Mouse (Mus musculus): Measurements from ENCODE around the gene Ak2. TPM values are rescaled to one million over a fixed set of nuclear protein-coding genes. Genes with fewer than 3 reads are reported as not detected.

Gene Ak2
- total RNA-seq, 2 experiments from 2014 or later: 26.1 to 29.1 TPM

DNA sequence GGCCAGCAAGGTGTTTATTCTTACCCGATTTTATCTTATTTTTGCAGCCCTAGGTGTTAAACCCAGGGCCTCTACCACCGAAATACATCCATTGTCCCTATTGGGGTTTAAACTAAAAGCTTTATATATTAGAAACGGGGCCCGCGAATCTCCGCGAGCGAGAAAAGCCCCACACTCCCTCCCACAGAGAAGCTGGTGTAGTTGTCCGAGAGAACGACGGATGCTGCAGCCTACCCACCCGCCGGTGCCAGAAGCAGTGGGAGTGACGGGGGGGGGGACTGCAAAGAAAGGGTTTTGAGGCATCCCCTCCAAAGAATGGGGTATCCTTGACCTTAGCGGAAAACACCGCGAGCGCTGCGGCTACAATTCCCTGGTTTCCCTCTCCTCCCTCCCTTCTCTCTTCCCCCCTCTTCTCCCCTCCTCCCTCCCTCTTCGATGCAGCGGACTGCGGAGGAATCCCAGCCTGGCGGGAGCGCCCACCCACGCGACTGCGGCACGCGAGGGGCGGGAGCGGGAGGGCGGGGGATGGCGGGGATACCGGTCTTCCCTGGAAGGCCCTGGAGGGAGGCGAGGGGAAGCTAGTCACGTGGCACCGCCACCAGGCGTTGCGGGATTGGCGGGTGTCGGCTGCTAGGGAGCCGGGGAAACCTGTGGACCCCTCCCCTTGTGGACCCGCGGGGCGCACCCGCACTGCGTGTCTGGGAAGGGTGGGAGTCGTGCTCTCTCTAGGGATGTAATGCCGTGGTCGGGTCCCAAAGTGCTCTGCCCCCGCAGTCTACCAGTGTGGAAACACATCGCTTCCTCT is 56.9 kb downstream of the Ak2 start:
- peak overlapping the region; percentile 77 for H3K27ac ChIP-seq
- DNase-seq (ENCODE audit: low spot score in 2 of 2): peak; percentile 76 to 80
- H3K4me3 ChIP-seq: peak overlapping the region; percentile 75
- TF ChIP-seq CTCF (conservative IDR thresholded peaks at IDR 0.05): no peak

DNA sequence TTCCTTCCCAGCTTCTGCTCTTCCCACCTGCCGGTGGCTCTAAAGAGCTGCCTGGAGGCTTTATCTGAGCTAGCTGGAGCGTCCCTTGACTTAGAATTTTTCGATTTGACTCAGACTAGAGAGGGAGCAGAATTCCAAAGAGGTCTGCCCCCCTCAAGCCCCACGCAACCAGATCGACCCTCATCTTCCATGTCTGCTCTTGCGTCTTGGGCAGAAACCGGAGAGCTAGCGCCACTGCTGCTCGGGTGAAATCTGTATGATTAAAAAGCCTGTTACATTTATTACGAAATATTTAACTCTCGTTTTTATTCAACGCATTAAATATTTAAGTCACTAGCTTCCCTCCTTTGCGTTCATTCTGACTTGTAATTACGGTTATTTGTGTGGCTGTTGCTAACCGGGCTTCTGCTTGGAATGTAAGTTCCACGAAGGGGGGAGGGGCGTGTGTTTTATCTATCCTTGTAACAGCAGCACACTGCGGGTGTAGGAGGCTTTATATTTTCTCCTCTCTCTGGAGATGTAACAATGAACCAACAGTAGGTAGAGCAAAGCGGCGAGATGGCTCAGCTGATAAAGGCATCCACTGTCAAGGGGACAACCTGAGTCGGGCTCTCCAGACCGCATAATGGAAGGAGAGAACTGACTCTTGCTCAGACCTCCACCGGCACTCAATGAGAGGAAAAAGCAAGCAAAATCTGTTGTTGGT is 57.7 kb downstream of the Ak2 start:
- TF ChIP-seq CTCF (conservative IDR thresholded peaks at IDR 0.05): peak; percentile 48
- peak overlapping the region; percentile 75 for H3K4me3 ChIP-seq
- no peak for DNase-seq (ENCODE audit: low spot score in 2 of 2)
- peak overlapping the region; percentile 77 for H3K27ac ChIP-seq

DNA sequence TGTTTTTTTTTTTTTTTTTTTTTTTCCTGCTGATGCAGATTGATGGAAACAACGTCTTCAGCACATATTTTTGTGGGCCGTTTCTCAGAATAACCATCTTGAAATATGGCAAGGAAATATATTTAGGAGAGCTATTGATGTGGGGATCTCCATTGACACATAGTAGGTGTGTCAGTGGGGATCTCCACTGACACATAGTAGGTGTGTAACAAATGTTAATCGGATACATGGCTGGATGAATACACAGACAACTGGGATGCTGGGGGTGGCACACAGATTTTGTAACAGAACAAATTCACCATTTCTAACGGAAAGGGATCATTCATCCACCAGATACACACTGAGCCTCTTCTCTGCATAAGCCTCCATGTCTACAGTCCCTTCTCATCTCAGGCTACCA is 58.6 kb downstream of the Ak2 start:
- H3K27ac ChIP-seq: no peak overlapping the region
- no peak overlapping the region for H3K4me3 ChIP-seq
- DNase-seq (ENCODE audit: low spot score in 2 of 2): no peak
- TF ChIP-seq CTCF (conservative IDR thresholded peaks at IDR 0.05): no peak

DNA sequence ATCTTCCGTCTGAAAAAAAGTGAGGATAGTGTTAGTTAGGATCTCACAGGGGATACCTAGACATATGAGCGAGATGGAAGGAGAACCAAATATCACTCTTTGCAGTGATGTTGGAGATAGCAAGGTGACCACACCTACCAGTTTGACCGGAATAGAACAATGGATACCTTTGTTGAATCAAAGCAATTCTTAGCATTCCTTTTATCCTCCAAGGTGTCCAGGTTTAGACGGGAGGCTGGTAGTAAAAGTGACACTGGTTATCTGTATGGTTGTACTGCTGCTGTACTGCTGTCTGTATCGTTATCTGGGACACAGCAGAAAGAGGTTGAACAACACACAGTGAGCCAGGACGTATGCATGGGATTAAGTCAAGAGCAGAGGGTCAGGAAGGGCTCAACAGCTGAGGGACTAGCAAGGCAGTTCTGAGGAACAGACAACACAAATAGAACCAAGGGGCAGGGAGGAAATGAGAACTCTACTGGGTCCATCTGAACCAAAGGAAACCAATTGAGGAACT is 59.2 kb downstream of the Ak2 start:
- no peak for TF ChIP-seq CTCF (conservative IDR thresholded peaks at IDR 0.05)
- no peak overlapping the region for H3K27ac ChIP-seq
- H3K4me3 ChIP-seq: no peak overlapping the region
- no peak for DNase-seq (ENCODE audit: low spot score in 2 of 2)

DNA sequence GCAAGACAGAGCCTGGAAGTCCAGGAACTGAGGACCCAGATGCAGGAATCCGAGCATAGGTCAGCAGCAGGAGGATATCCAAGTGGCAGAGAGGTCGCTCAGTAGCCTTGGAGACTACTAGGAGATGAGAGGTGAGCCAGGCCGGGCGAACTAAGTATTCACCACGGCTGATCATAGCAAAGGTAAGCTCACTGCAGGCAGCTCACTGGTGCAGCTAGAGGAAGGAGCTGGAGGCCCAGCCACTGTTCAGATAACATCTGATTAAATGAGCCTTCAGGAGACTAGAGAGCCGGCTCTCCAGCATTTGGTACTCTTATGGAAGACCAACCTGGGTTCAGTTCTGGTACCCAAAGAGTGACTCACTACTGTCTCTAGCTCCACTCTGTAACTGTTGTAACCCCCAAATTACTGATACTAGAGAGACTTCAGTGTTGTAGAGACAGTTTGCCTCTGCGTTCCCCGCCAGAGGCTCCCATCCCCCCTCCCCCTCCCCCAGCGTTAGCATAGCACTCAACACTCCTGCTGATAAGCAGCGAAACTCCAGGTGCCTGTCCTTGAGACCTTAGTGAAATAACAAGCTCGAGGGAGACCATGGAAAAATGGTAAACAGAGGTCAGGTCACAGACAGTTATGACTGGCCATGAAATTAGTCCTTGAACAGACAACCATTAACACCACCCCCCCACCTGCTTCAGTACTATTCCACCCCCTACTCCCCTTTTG is 59.9 kb downstream of the Ak2 start:
- DNase-seq (ENCODE audit: low spot score in 2 of 2): no peak
- Histone ChIP-seq H3K27ac (no peak overlapping the region), H3K4me3 (no peak overlapping the region)
- TF ChIP-seq CTCF (conservative IDR thresholded peaks at IDR 0.05): no peak

DNA sequence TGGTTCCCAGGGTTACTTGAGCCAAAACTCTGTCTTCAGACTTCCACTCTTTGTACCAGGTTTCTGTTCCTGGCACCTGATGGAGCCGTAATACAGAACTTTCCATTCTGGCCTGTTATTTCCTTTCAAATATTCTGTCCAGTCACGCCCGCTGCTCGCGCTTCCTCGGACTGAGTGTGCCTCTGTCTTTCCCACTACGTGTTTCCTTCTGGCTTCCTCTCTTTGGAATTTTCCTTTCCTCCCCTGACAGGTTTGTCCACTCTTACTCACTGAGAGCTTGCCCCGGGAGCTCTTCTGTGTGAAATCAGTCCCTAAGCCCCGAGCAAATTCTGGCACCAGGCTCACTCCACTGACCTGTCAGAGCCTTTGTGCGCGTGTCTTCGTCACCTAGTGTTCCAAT is 63.0 kb downstream of the Ak2 start:
- Histone ChIP-seq H3K27ac (no peak overlapping the region), H3K4me3 (no peak overlapping the region)
- TF ChIP-seq CTCF (conservative IDR thresholded peaks at IDR 0.05): no peak
- DNase-seq (ENCODE audit: low spot score in 2 of 2): no peak

DNA sequence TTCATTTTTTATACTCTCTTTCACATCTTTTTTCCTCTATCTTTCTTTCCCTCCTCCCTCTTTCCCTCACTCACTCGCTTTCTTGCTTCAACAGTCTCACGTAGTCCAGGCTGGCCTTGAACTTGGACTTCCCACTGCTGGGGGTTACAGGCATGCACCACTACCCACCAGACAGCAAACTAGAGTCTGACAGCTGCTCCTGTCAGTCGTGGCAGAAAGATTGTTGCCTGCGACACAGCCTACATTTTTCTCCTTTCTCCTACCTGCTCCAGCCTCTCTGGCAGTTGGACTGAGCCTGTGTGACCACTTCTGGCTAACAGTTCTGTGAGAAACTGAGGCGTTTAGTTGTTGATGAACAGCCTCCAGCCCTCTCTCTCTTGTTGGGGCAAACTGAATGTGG is 63.8 kb downstream of the Ak2 start:
- no peak for DNase-seq (ENCODE audit: low spot score in 2 of 2)
- H3K27ac ChIP-seq: no peak overlapping the region
- TF ChIP-seq CTCF (conservative IDR thresholded peaks at IDR 0.05): no peak
- H3K4me3 ChIP-seq: no peak overlapping the region

DNA sequence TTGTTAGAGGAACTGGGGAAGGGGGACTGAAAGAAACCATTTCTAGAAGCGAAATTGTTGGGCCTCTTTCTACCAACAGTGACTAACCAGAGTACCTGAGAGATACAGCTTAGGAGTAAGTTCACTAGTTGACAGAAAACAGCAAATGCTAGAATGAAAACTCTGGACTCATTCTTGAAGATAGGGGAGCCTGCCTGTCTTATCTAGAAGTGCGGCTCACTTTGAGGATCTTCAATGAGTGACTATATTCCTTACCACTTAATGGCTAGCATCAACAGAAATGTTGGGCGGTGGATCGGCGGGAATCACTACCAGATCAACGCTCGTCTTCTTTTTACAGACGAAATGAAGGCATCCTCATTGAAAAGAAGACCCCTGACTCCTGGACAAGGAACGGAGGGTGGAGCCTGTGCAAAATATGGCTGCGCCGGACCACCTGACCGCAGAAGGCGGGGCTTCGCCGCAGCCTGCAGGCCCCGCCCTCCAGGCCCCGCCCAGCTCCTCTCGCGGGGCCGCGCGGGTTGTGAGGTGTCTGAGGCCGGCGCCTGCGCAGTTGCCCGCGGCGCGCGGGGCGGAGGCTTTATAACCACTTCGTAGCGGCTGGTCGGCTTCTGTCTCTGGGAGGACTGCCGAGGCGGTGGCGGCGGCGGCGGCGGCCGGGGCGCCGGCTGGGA is 65.9 kb downstream of the Ak2 start:
- TF ChIP-seq CTCF (conservative IDR thresholded peaks at IDR 0.05): no peak
- DNase-seq (ENCODE audit: low spot score in 2 of 2): peak; percentile 96
- H3K27ac ChIP-seq: peak overlapping the region; percentile 91
- peak overlapping the region; percentile 92 for H3K4me3 ChIP-seq

DNA sequence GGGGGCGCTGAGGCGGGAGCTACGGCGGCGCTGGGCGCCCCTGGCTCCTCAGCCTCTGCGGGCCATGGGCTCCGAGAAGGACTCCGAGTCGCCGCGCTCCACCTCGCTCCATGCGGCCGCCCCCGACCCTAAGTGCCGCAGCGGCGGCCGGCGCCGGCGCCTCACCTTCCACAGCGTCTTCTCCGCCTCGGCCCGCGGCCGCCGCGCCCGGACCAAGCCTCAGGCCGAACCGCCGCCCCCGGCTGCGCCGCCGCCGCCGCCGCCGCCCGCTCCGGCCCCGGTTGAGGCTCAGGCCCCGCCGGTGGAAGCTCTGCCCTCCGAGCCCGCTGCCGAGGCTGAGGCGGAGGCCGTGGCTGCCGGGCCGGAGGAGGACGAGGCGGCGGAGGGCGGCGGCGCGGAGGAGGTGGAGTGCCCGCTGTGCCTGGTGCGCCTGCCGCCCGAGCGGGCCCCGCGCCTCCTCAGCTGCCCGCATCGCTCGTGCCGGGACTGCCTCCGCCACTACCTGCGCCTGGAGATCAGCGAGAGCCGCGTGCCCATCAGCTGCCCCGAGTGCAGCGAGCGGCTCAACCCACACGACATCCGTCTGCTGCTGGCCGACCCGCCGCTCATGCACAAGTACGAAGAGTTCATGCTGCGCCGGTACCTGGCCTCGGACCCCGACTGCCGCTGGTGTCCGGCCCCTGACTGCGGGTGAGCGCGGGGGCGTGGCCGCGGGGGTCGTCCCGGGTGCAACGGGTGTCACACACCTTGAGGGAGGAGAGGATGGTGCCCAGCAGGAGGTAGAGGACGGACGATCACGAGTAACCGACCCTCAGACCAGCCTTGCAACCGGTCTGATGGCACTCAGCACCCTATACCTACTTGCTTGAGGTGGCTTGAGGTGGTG is 66.7 kb downstream of the Ak2 start, which contains the start of gene Rnf19b:
Rnf19b (plus strand) TSS at position 65 of the 886 bp plus-strand sequence.
- peak within 1 kb of the TSS; percentile 92 for H3K4me3 ChIP-seq
- H3K27ac ChIP-seq: peak within 1 kb of the TSS; percentile 91
- no peak for DNase-seq (ENCODE audit: low spot score in 2 of 2)
- TF ChIP-seq CTCF (conservative IDR thresholded peaks at IDR 0.05): no peak

DNA sequence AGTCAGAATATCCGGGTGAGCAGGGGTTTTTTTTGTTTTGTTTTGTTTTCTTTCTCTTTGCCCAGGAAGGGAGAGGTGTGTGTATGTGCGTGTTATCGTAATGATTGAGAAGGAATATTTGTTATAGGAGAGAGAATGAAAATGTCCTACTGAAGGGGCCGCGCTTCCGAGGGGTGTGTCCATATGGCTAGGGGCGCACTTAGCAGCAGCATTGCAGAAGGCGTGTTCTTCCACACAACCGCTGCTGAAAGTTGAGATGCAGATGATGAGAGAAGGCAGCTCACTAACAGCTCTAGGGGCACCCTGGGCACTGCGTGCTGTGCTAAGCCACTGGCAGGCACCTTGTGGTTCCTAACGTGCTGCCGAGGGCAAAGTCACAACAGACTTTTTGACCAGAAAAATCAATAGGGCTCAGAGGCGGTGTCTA is 67.4 kb downstream of the Ak2 start:
- DNase-seq (ENCODE audit: low spot score in 2 of 2): no peak
- peak overlapping the region; percentile 91; the same call in 1 of the 2 replicates for H3K27ac ChIP-seq
- no peak for TF ChIP-seq CTCF (conservative IDR thresholded peaks at IDR 0.05)

DNA sequence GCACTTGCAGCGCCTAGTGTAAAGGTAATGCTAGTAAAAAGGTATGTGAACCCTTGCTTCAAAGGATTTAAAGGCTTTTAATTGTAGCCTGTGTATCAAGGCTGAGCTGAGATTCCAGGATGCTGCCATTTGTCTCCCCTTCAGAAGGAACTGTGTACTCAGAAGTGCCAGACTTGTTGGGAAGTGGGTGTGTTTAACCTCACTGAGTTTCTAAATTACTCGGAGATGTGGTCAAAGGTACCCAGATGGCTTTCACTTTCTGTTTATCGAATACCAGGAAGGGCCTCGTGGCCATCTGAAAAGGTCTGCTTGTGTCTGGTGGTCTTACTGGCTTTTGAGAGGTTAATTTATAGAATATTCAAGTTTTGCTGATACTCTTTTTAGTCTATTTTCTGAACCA is 68.2 kb downstream of the Ak2 start:
- Histone ChIP-seq H3K4me3 (peak overlapping the region; percentile 92), H3K27ac (no peak overlapping the region)
- TF ChIP-seq CTCF (conservative IDR thresholded peaks at IDR 0.05): no peak
- DNase-seq (ENCODE audit: low spot score in 2 of 2): no peak

More for the DNA sequence above, 67.4 kb downstream of the Ak2 start:
- H3K4me3 ChIP-seq: peak overlapping the region; percentile 92

Other genes with a start within 250 kb of the Ak2 start
- under 1 TPM; 0.20 to 0.26 TPM for gene A3galt2, start 236.6 kb upstream of the Ak2 start, total RNA-seq (2021)
- 10 to 100 TPM; 25.8 to 26.8 TPM for gene Zfp362, start 185.9 kb upstream of the Ak2 start, total RNA-seq (2021)
- 10 to 100 TPM; 13.0 to 14.2 TPM for gene Trim62, start 108.4 kb upstream of the Ak2 start, total RNA-seq (2021)
- 10 to 100 TPM; 35.2 to 39.9 TPM for gene Azin2, start 29.5 kb upstream of the Ak2 start, total RNA-seq (2021)
- 10 to 100 TPM; 41.0 to 42.4 TPM for gene Rnf19b, start 66.3 kb downstream of the Ak2 start, total RNA-seq (2021)
- not detected for gene Tmem54, start 113.6 kb downstream of the Ak2 start, total RNA-seq (2021)
- 1,000 to 10,000 TPM; 2,418 to 2,601 TPM for gene Hpca, start 130.1 kb downstream of the Ak2 start, total RNA-seq (2021)
- gene Fndc5, start 145.0 kb downstream of the Ak2 start, total RNA-seq (2021): 10 to 100 TPM; 77.5 to 78.6 TPM
- 10 to 100 TPM; 33.6 to 36.0 TPM for gene S100pbp, start 197.8 kb downstream of the Ak2 start, total RNA-seq (2021)
- 10 to 100 TPM; 93.4 to 95.1 TPM for gene Yars, start 197.8 kb downstream of the Ak2 start, total RNA-seq (2021)

Data from layer of hippocampus, adult 2 months (tissue).